Mouse (Mus musculus) olfactory bulb, adult 2 months (tissue): ENCODE measurements around the gene B4galt3.

Experiments used
- CTCF ChIP-seq: fragments of 200-500 bp; IDR thresholded peaks from 2 replicates; pipeline ENCODE4 v1.5.1; 2012; ENCODE audit warnings: low read depth, mild to moderate bottlenecking, low read length, moderate library complexity; ENCODE audit not compliant: insufficient read depth
- POLR2A ChIP-seq: fragments of 200-500 bp; IDR thresholded peaks from 2 replicates; pipeline ENCODE4 v1.6.1; 2012; ENCODE audit warnings: mild to moderate bottlenecking, low read depth, low read length, moderate library complexity; ENCODE audit not compliant: insufficient read depth

DNA sequence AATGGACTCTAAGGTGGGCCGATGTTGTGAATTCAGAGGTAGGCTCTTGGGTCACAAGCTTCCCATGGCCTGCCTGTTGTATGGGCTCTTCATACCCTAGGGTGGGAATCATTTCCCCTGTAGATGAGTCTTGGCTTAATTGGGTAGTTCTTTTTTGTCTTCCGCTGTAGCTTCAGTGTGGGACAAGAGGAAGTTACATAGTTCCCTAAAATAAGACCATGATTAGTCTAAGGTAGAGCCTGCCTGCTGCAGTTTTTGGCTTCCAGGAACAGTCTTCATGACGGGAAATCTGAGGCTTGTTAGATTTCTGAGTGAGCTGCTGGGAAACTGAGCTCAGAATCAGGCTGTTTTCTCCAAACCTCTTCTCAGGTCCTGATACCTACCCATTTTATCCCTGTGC lies 2.0 kb downstream of the B4galt3 start:
- no peak for TF ChIP-seq CTCF
- TF ChIP-seq POLR2A = no peak
